Mouse (Mus musculus) lung, postnatal 10 days (tissue): Measurements from ENCODE around the gene Lrrc23.
"Not testable (repeated sequence)": the region's sequence is repeated elsewhere in the genome, so short reads cannot be mapped to it uniquely, and the experiment has no call there.

Experiments
- DNase-seq: peaks from one replicate; pipeline ENCODE4 v3.0.0; 2021

The Lrrc23 gene

GRCm38 (mm10) chr6:124807366-124807765 is 27.8 kb upstream of the Lrrc23 start:
- no peak for DNase-seq

- no peak for DNase-seq
Measured at GRCm38 (mm10) chr6:124806446-124807140, 27.1 kb upstream of the Lrrc23 start.

- peak; percentile 97 for DNase-seq
Measured at GRCm38 (mm10) chr6:124805341-124806321, 26.1 kb upstream of the Lrrc23 start.

DNA sequence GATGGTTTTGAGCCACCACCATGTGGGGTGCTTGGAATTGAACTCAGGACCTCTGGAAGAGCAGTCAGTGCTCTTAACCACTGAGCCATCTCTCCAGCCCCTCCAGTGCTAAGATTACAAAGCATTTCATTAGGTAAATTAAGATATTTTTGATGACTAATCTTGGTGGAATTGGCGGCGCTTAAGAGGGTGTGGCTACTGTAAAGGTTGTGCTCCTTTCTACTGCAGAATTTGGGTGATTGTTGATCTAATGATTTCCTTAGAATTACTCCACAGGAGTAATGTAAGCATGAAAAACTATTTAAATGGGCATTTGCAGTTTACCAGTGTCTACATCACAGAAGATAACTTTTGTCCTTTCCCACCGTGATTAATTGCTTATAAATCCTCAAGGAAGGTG is 24.8 kb upstream of the Lrrc23 start:
- DNase-seq = no peak

GRCm38 (mm10) chr6:124803691-124804090 is 24.2 kb upstream of the Lrrc23 start:
- DNase-seq = not testable (repeated sequence)

- no peak for DNase-seq
Measured at GRCm38 (mm10) chr6:124803061-124803460, 23.5 kb upstream of the Lrrc23 start.

GRCm38 (mm10) chr6:124802400-124802799 is 22.9 kb upstream of the Lrrc23 start:
- not testable (repeated sequence) for DNase-seq

DNA sequence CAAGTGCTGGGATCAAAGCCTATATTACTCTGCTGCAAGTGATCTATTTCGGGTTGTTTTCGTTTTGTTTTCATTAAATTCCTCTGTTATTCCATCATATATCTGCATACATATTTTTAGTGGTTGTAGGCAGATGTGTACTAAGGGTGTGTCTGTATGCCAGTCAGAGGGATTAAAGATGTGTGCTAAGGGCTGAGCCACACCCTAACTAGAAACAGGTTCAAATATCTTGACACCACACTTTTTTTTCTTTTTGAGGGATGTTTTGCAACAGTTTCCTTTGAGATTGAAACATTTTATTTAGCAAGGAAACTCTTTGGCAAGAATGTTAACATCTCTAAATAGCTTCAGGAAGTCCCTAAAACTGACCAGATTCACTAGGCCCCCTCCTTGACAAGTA is 16.7 kb upstream of the Lrrc23 start:
- no peak for DNase-seq

GRCm38 (mm10) chr6:124795781-124796180 is 16.3 kb upstream of the Lrrc23 start:
- no peak for DNase-seq

DNA sequence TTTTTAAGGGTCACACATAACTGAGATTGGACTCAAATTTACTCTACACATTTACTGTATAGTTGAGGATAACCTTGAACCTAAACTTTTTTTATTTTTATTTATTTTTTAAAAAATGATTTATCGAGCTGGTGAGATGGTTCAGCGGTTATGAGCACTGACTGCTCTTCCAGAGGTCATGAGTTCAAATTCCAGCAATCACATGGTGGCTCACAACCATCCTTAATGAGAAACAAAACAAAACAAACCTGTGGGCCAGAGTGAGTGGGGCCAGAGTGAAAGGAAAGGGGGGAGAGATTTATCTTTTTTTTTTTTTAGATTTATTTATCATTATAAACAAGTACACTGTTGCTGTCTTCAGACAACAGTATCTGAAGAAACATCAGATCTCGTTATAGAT is 12.4 kb upstream of the Lrrc23 start:
- no peak for DNase-seq

GRCm38 (mm10) chr6:124790121-124790520 is 10.6 kb upstream of the Lrrc23 start:
- DNase-seq = no peak

DNA sequence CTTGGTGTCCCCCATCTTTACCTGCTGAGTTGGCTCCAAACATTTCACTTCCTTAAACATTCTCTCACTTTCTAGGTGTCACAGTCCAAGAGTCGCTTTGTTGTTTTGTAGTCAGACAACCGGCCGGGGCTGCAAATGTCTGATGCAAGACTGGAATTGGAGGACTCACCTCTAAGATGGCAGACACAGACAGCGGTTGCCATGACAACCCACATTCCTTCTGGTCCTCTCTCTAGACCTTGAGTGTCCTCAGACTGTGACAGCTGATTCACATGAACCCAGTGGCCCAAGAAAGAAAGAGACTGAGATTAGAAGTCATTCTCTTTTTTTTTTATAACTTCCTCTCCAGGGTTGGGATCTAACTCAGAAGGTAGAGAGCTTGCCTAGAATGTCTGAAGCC is 10.0 kb upstream of the Lrrc23 start:
- DNase-seq = no peak

GRCm38 (mm10) chr6:124787722-124788121 is 8.2 kb upstream of the Lrrc23 start:
- DNase-seq = no peak

DNA sequence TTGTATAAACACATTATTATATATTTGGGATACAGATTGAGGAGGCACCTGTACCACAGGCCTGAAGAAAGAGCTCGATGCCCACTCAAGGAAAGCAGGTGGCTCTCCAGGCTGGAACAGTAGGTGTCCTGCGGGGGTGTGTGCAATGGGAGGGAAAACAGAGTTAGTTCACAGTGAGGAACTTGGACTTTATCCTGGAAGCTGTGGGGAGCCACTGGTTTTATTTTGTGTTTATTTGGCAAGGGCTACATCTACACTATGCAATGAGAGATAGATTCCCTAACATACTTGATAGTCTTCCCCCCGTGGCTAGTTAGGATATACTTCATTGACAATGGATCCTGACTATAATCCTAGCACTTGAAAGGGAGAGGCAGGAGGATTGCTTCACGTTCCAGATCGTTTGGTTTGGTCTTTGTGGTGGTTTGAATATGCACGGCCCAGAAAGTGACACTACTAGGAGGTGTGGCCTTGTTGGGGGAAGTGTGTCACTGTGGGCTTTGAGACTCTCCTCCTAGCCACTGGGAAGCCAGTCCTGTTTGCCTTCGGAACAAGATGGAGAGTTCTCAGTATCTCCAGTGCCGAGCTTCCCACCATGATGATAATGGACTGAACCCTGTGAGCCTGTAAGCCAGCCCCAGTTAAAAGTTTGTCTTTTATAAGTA is 7.4 kb upstream of the Lrrc23 start:
- DNase-seq = no peak

DNA sequence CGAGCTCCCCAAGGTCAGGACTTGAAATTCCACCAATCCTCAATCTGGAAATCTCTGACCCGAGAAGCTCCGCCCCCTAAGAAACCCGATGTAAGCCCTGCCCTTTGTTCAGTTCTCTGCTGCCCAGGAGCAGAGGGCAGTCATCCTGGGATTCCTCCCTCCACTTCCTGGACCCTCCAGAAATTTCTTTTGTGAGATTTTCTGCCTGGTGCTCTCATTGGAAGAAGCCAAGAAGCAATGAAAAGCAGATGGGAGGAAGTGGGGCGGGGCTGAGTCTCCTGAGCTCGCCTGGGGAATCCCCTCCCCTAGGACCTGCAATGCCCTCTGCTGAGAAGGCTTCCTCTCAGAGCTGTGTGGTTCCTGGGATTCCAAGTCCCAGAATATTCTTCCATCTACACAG is 2.9 kb upstream of the Lrrc23 start:
- DNase-seq = peak; percentile 64

DNA sequence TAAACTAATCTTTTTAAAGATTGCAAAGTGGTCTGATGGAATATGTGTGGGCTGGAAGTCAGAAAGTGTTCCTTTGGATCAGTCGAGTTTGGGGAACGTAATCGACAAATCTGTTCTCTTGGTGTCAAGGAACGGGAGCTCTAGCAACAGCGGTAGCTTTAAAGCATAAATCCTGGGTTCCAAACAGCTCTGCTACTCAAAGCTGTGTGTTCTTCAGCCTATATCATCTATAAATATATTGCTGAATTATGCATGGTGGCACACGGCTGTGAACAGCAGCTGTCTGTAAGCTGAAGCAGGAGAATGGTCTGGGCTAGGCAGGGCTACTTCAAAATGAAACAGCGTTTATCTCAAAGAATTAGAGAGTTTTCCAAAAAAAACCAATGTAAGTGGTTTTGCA is 1.4 kb upstream of the Lrrc23 start:
- no peak for DNase-seq

DNA sequence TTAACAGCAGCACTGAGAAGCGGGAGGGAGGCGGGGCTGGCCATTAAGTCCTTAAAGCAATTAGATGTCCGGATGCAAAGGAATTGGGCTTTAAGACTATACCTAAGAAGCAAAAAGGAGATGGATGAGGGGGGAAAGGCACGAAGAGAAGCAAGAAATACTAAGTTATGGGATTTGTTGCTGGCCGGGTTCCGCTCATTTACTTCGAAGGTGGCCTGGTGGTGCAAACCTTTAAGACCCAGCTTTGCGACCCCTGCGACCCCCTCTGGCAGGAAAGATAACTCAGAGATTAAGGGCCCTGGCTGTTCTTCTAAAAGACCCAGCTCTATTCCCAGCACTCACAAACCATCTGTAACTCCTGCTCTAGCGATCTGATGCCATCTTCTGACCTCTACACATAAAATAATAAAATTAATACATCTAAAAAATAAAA is 473 bp upstream of the Lrrc23 start:
- no peak for DNase-seq

GRCm38 (mm10) chr6:124770511-124770910 is 9.0 kb downstream of the Lrrc23 start:
- DNase-seq = no peak

DNA sequence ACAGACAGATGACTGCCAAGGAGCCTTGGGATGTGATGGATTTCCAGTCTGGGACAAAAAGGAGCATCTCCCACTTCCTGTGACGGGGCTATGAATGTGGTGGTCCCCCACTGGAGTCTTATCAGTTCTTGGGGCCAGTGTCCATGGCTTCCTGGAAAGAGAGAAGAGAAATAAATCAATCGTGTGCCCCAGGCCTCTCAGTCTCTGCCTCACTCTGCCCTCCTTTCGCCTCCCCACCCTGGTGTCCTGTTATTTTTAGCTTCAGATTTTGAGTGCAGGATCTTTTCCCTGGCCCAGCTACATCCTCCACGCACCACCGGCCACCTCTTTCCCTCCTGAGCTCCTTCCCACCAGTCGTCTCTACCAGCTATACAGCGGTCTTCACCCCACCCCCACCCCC is 9.5 kb downstream of the Lrrc23 start:
- no peak for DNase-seq

DNA sequence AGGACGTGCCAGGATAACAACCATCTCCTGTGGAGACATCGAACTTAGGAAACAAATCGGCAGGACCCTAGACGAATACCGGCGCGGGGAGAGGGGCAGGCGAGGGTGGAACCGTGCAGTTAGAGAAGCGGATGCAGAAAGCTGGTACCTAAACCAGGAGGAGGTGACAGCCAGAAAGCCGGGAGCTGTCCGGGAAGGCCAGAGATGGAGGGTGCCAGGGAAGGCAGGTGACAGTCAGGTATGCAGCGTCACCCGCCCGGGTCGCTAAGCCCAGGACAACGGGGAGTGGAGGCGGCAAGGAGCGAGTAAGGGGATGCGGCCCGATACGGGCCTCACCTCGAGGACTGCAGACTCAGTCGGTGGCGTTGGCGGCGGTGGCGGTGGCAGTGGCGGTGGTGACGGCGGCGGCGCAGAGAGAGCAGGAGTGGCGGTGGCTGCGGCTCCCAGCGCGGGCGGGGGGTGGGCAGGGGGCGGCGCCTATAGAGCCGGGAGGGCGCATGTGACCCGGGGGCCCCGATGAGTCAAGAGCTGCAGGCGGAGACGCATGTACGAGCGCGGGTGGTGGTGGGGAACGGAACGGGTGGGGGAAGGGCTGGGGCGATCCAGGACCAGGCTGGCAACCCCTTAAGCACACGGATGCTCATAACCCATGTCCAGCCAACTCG is 10.3 kb downstream of the Lrrc23 start, which contains the start of gene Eno2:
Gene Eno2 (minus strand): TSS at position 573 of the 665 bp plus-strand sequence.
- DNase-seq = peak; percentile 54

- DNase-seq = no peak
Measured at GRCm38 (mm10) chr6:124768704-124769044, 10.9 kb downstream of the Lrrc23 start.

DNA sequence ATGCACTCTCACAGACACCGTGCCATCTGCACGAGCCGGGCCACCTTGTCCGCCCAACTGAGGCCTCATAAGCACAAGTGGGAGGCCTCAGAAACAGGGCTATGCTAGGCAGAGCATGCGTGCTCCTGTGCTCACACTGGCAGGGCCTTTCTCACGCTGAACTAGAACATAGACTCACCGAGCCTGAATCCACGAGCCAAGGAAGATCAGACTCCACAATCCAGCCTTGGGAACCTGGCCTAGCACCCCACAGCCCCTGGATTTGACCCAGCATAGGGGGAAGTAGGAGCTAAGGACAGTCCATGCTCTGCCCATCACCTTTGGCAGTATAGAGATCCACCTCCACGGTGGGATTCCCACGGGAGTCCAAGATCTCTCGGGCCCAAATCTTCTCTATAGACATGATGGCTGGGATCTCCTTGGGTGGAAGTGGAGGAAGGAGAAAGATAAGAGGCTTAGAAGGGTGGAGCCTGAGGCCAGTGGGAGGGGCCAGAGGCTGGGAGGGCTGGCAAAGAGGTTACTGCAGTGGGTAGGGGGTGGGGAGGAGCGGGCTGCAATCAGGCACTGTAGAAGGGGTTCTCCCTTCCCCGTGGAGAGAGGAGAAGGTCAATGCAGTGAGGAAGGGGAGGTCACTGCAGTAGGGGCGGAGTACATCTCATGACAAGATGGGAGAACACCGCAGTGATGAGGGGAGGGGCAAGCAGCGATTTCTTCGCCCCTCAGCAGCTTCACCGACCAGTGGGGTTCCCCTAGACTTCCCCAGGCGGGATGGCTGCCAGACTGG is 11.4 kb downstream of the Lrrc23 start:
- DNase-seq = peak; percentile 44
